Mouse (Mus musculus): Measurements from ENCODE around the gene Agpat2.

The Agpat2 gene

GRCm38 (mm10) chr2:26595725-26596435, 8.3 kb downstream of the Agpat2 start:
- no peak for DNase-seq (ENCODE audit: low read depth)

- DNase-seq (ENCODE audit: low read depth): no peak
Measured at GRCm38 (mm10) chr2:26594934-26595724, 9.1 kb downstream of the Agpat2 start.

DNA sequence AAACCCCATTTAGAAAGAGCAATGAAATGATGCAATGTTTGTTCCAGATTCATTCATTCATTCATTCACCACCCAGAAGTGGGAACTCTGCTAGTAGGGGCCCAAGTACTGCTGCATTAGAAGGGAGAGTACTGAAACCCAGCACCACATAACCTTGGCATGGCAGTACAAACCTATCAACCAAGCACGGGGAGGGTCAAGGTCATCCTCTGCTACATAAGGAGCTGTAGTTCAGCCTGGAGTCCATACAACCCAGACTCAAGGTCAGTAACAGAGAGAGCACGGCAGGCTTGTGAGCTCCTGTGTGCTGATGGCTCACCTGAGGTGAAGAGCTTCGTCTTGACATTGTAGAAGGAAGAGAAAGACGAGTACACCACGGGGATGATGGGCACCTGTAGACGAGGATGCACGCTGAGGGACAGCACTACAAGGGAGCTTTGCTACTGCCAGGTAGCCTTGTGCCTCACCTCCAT, 9.7 kb downstream of the Agpat2 start:
- DNase-seq (ENCODE audit: low read depth): no peak

DNA sequence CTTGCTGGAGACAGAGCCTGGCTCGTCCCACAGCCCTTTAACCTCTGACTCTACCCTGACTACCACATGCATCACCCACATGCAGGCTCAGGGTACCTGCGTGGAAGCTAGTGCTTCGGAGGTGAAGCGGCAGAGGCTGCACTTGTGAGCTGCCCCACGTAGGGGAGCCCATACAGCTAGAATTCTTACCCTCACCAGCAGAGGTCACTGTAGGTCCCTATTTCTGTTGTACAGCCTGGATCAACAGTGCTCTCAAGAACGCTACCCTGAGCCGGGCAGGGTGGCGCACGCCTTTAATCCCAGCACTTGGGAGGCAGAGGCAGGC, 10.2 kb downstream of the Agpat2 start:
- peak; percentile 74 for DNase-seq (ENCODE audit: low read depth)

- no peak for DNase-seq (ENCODE audit: low read depth)
Measured at GRCm38 (mm10) chr2:26593211-26594021, 10.8 kb downstream of the Agpat2 start.

GRCm38 (mm10) chr2:26591416-26591815, 12.8 kb downstream of the Agpat2 start:
- DNase-seq (ENCODE audit: low read depth): no peak

- DNase-seq (ENCODE audit: low read depth): no peak
Measured at GRCm38 (mm10) chr2:26590962-26591361, 13.3 kb downstream of the Agpat2 start.

DNA sequence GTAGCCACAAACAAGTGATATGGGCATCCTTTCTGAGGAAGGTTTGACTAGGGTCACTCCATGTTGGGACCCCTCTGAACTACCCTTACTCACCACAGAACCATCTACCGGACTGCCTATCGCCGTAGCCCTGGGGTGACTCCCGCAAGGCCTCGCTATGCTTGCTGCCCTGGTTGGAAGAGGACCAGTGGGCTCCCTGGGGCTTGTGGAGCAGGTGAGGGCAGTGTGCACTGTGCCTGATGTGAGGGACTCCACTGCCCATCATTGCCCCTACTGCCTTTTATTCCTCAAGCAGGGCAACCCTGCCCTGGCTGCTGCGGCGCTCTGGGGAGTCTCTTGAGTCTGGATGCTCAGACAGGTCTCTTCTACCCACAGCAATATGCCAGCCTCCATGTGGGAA, 13.9 kb downstream of the Agpat2 start:
- DNase-seq (ENCODE audit: low read depth): no peak

DNA sequence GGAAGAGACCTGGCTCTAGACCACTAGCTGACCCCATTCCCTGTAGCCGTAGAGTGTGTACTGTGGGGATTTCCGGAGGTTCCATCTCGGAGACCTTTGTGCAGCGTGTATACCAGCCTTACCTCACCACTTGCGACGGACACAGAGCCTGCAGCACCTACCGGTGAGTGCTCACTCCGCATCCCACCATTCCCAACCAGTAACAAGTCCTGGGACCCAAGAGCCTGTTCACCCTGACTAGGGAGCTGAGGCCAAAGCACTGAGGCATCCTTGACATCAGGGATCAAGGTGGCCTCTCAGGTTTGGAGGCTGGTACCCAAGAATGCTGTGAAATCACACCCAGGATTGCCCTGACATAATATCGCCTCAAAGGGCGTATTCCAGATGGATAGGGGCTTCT, 14.9 kb downstream of the Agpat2 start:
- no peak for DNase-seq (ENCODE audit: low read depth)

DNA sequence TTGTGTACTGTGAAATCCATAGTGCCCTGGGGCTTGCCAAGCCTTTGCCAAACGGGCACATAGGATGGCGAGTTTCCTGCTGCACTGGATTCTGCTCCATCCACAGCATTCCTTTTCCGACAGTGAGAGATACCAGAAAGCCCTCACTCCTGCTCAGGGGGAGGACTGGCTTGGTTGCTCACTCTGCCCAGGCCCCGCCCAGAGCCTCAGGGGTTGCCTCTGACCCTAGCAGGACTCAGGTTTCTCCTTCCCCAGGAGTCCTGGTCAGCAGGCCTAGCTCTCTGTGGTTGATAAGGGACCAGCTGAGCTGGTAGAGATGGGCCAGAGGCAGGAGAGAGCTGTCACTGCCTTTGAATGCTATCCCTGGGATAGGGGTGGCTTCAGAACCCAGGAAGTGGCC, 15.6 kb downstream of the Agpat2 start:
- no peak for DNase-seq (ENCODE audit: low read depth)

DNA sequence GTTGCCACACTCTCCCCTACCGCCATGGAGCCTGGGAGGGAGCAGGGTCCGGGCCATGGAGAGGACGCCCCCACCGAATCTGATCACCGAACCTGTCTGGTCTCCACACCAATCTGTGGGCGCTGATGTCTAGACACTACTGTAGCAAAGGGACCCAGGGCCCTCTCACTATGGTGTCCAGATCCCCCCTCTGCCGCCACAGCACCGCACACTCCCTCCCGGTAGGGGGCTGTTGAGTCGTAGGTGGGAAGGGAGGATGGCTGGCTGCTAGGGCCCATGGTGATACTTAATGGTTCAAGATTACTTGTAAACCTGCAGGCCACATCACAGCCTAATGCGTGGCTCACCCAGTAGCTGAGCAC, 17.2 kb downstream of the Agpat2 start:
- DNase-seq (ENCODE audit: low read depth): no peak

DNA sequence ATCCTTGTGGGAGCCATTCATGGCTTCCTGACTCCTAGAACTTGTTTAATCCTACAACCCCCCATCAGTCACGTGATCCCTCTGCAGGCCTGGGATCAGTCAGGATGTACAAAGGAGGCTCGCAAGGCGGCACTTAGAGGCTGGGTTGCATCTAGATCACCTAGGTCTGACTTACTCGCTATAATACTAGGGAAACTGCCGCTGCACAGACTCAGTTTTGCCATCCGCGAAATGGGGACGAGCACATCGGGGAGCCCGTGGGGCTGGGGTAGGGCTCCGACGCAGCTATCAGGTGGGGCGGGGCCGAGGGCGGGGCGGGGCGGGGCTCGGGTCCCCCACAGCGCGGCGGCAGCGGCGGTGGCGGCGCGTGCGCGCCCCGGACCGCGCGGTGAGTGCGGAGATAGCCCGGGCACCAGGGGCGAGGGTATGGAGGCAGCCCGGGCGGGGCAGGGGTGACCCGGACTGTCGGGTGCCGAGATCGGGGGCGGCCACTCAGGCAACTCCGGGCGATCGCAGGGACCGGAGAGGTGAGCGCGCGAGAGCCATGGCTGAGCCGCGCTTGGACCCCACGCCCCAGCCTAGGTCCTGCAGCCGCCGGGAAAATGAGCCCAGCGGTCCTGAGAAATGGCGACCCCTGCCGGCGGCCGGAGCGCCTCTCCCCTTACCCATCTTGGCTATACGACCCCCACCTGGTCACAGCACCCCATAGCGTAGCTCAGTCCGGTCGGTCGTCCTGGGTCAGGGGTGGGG, 17.7 kb downstream of the Agpat2 start, which contains the start of gene Gm20532:
Gm20532 (plus strand) TSS at position 346 of the 750 bp plus-strand sequence.
- DNase-seq (ENCODE audit: low read depth): no peak

GRCm38 (mm10) chr2:26585713-26586112, 18.5 kb downstream of the Agpat2 start:
- no peak for DNase-seq (ENCODE audit: low read depth)

- DNase-seq (ENCODE audit: low read depth): no peak
Measured at GRCm38 (mm10) chr2:26583640-26584039, 20.6 kb downstream of the Agpat2 start.

GRCm38 (mm10) chr2:26582741-26583140, 21.5 kb downstream of the Agpat2 start:
- no peak for DNase-seq (ENCODE audit: low read depth)

GRCm38 (mm10) chr2:26582203-26582602, 22.0 kb downstream of the Agpat2 start:
- DNase-seq (ENCODE audit: low read depth): no peak

DNA sequence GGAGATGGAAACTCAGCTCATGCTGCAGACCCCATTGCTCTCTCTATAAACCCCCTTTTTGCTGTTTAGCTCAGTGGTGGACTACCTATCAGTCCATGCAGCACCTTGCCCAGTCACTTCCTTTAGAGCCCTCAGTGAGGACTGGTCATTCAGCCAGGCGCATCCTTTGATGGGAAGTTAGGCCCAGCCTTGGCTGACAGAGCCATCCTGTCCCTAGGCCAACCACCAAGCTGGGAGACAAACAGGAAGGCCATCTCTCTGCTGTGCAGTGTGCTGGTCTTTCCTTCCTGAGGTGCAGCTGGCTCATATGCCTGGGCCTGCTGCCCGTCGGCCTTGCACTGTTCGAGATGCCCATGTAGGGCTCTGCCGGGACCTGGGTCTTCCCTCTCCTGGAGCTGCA, 23.5 kb downstream of the Agpat2 start:
- DNase-seq (ENCODE audit: low read depth): no peak

GRCm38 (mm10) chr2:26579714-26580113, 24.5 kb downstream of the Agpat2 start, which contains the start of gene Egfl7:
Gene Egfl7, plus strand, starts transcription at chr2:26580014.
- no peak for DNase-seq (ENCODE audit: low read depth)

GRCm38 (mm10) chr2:26578369-26578768, 25.8 kb downstream of the Agpat2 start:
- DNase-seq (ENCODE audit: low read depth): no peak

DNA sequence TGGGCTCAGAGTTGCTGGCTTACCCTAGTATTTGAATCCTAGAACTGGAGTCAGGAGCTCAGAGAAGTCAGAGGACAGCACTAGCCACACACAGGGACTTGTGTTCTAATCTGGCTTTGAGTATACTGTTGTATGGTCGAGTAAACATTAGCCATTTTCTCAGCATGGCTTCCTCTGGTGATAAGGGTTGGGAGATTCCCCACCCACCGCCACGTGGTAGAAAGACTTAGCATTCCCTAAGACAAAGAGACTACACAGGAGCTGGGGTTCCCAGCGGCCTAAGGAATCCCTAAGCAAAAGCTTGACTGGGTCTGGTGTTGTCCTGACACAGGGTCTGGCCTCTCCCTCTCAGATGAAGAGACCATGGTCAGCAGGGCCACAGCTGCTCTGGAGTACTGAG, 27.8 kb downstream of the Agpat2 start:
- DNase-seq (ENCODE audit: low read depth): no peak

DNA sequence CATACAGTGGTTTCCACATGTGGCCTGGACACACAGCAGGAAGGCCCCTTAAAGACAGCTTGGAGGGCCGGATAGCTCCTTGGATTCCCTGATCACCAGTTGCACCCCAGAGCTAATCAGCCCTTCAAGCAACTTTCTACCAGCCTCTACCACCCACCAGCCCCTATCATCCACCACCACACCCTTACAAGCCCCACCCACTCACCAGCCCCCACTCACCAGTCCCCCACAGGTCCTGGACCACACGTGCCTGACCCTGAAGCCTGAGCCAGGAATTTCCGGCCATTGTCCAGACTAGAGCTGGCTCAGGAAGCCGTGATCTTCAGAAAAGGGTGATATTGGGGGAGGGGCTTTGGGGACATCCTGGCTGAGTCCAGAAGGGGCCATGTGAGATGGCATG, 28.4 kb downstream of the Agpat2 start:
- no peak for DNase-seq (ENCODE audit: low read depth)

DNA sequence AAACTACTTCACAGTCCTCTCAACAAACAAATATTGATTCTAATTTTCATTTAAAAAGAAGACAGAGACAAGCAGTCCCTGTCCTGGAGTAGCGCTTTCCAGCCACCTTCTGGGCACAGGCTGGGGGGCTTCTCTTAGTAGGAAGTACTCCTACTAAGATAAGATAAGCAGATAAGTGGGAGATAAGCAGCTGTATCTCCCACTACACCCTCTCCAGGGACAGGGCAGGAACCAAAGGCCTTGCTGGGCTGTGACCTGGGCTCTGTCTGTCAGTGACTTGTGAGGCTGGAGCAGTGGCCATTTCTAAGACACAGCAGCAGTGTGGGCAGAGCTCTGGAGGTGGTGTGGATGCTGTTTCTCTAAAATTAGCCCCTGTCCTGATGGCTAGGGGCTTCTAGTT, 28.8 kb downstream of the Agpat2 start:
- no peak for DNase-seq (ENCODE audit: low read depth)
